Mouse (Mus musculus) midbrain, embryonic 16.5 days (tissue): ENCODE data around the gene Sdccag8. TPM values are rescaled to one million over a fixed set of nuclear protein-coding genes. Genes with fewer than 3 reads are reported as not detected.
"Not testable (repeated sequence)": the region's sequence is repeated elsewhere in the genome, so short reads cannot be mapped to it uniquely, and the experiment has no call there.

ENCODE experiments used
- ATAC-seq: fragments of 200-750 bp; cut with Nextera tagmentation; 2 replicates; pipeline ENCODE4 v1.8.0; 2017; ENCODE audit warnings: moderate TSS enrichment
- H3K27ac ChIP-seq: fragments of 300-500 bp; sonication (generic); 2 replicates; pipeline ENCODE4 v1.5.1; 2014; ENCODE audit warnings: mild to moderate bottlenecking, low read length, mixed read lengths
- H3K27me3 ChIP-seq: fragments of 300-500 bp; sonication (generic); 2 replicates; pipeline ENCODE4 v1.6.1; 2014; ENCODE audit warnings: low read depth, low read length, mixed read lengths; ENCODE audit not compliant: control insufficient read depth, insufficient read depth
- H3K36me3 ChIP-seq: fragments of 300-500 bp; sonication (generic); 2 replicates; pipeline ENCODE4 v1.6.1; 2014; ENCODE audit warnings: mild to moderate bottlenecking, low read length, moderate library complexity, mixed read lengths; ENCODE audit not compliant: control insufficient read depth, insufficient read depth
- H3K4me1 ChIP-seq: fragments of 300-500 bp; sonication (generic); 2 replicates; pipeline ENCODE4 v1.6.1; 2014; ENCODE audit warnings: mild to moderate bottlenecking, low read length, mixed read lengths; ENCODE audit not compliant: control insufficient read depth, insufficient read depth
- H3K4me2 ChIP-seq: fragments of 300-500 bp; sonication (generic); 2 replicates; pipeline ENCODE4 v1.6.1; 2014; ENCODE audit warnings: mild to moderate bottlenecking, low read length, mixed read lengths
- H3K4me3 ChIP-seq: fragments of 300-500 bp; sonication (generic); 2 replicates; pipeline ENCODE4 v1.5.1; 2014; ENCODE audit warnings: low read depth, mild to moderate bottlenecking, low read length, moderate library complexity, mixed read lengths
- H3K9ac ChIP-seq: fragments of 300-500 bp; sonication (generic); 2 replicates; pipeline ENCODE4 v1.6.1; 2014; ENCODE audit warnings: low read depth, low read length, mixed read lengths
- H3K9me3 ChIP-seq: fragments of 300-500 bp; sonication (generic); replicated peaks from 2 replicates; pipeline ENCODE4 v1.6.1; 2014; ENCODE audit warnings: mild to moderate bottlenecking, low read length, mixed read lengths; ENCODE audit not compliant: control insufficient read depth, poor library complexity, severe bottlenecking
- WGBS: fragments of 180-500 bp; shearing (Covaris S2); extraction: QIAGEN DNeasy Blood & Tissue Kit; methylation state at CpG from one replicate; pipeline ENCODE4 v1.1.7; 2014; 5-methylcytosine and 5-hydroxymethylcytosine counted together
- polyA plus RNA-seq: library from polyadenylated mRNA; unstranded; fragments of >200 nt; fragmentation: Nextera tagmentation; extraction: Ambion mirVana; gene quantifications from 2 replicates; pipeline ENCODE4 v1.2.1, GENCODE M21; 2015

Sdccag8 gene
- polyA plus RNA-seq, 1 experiment from 2014 or later: 27.4 TPM

- no peaks in the 10 kb centered on the region for H3K27me3 ChIP-seq
- H3K4me2 ChIP-seq: no peak overlapping the region
- 87% methylated on average over 3 of the region's 3 CpGs for WGBS
- peaks cover 6% of the 10 kb centered on the region for H3K4me1 ChIP-seq
- no peak overlapping the region for H3K9ac ChIP-seq
- H3K27ac ChIP-seq: no peak overlapping the region
- ATAC-seq: no peak
- no peaks in the 10 kb centered on the region for H3K36me3 ChIP-seq
- H3K9me3 ChIP-seq: no peaks in the 10 kb centered on the region
- no peak overlapping the region for H3K4me3 ChIP-seq
Measured at GRCm38 (mm10) chr1:176833948-176834347, 19.5 kb downstream of the Sdccag8 start.

DNA sequence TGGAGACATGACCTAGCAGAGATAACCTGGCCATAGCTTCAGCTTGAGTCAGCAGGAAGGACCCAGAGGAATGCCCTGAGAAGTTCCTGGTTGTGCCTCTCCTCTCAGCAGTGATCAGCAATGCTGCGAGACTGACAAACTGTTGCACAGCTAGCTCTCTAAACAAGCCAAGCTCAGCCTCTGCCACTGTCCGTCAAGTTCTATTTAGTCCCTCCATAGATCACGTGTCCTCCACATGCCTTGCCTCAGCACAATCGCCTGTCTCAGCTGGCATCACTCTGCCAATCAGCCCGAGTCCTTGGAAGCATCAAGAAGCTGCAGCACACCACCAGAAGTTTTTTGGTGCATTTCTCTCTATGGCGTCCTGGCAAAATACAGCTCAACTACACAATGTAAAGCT lies 20.4 kb downstream of the Sdccag8 start:
- H3K27me3 ChIP-seq: no peaks in the 10 kb centered on the region
- no peak overlapping the region for H3K4me3 ChIP-seq
- no peaks in the 10 kb centered on the region for H3K9me3 ChIP-seq
- peaks cover 6% of the 10 kb centered on the region for H3K4me1 ChIP-seq
- no peak overlapping the region for H3K27ac ChIP-seq
- 46% methylated on average over 6 of the region's 6 CpGs for WGBS
- no peak overlapping the region for H3K4me2 ChIP-seq
- ATAC-seq: no peak; the same call in 1 of the 2 replicates
- no peaks in the 10 kb centered on the region for H3K36me3 ChIP-seq
- H3K9ac ChIP-seq: no peak overlapping the region

GRCm38 (mm10) chr1:176835501-176836294 lies 21.2 kb downstream of the Sdccag8 start:
- H3K27me3 ChIP-seq: no peaks in the 10 kb centered on the region
- peaks cover 6% of the 10 kb centered on the region for H3K4me1 ChIP-seq
- H3K9ac ChIP-seq: peak overlapping the region; percentile 57
- peak overlapping the region; percentile 79 for H3K4me2 ChIP-seq
- no peak overlapping the region for H3K27ac ChIP-seq
- H3K36me3 ChIP-seq: no peaks in the 10 kb centered on the region
- no peaks in the 10 kb centered on the region for H3K9me3 ChIP-seq
- H3K4me3 ChIP-seq: peak overlapping the region; percentile 41
- 3% methylated on average over 41 of the region's 41 CpGs for WGBS
- ATAC-seq: peak; percentile 58; the same call in 1 of the 2 replicates

- H3K4me1 ChIP-seq, H3K4me3 ChIP-seq, H3K27ac ChIP-seq, H3K36me3 ChIP-seq, H3K9me3 ChIP-seq, H3K27me3 ChIP-seq, H3K4me2 ChIP-seq, ATAC-seq, H3K9ac ChIP-seq: not testable (repeated sequence)
- 67% methylated on average over 7 of the region's 7 CpGs for WGBS
Measured at GRCm38 (mm10) chr1:176836562-176836961, 22.1 kb downstream of the Sdccag8 start.

GRCm38 (mm10) chr1:176845082-176845977 lies 30.9 kb downstream of the Sdccag8 start:
- H3K9ac ChIP-seq: no peak overlapping the region
- no peak for ATAC-seq
- H3K9me3 ChIP-seq: no peaks in the 10 kb centered on the region
- no peak overlapping the region for H3K27ac ChIP-seq
- WGBS: 50% methylated on average over 17 of the region's 17 CpGs
- H3K4me1 ChIP-seq: no peaks in the 10 kb centered on the region
- H3K4me3 ChIP-seq: no peak overlapping the region
- H3K36me3 ChIP-seq: peaks cover 3% of the 10 kb centered on the region; the same call in 1 of the 2 replicates
- no peak overlapping the region for H3K4me2 ChIP-seq
- H3K27me3 ChIP-seq: no peaks in the 10 kb centered on the region

DNA sequence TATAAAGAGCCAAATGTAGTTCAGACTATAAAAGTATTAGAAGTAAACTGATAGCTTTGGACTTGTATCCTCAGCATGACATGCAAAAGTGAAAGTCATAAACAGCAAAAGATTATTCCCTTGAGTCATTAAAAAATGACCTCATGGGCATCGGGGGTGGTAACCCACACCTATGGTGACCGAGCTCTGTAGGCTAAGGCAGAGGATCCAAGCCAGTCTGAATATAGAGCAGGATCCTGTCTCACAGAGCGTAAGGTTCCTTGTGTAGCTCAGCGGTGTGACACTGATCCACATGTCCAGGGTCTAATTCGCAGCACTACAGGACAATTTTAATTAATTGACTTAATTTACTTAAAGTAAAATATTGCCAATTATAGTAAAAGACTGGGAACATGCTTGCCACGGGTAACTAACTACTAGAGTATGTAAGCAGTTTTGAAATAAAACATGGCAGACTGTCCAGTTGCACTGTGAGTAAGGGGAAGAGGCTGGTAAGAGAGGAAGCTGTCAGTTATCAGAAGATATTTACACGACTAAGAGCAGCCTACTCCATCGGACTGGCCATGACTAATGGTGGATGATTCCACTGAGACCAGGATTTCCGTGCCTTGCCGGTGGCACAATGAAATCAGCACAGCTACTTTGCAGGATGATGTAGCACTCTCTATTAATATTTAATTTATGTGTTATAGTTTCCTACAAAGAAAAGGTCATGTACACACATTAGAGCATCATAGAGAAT lies 32.8 kb downstream of the Sdccag8 start:
- Histone ChIP-seq H3K36me3 (peaks cover 6% of the 10 kb centered on the region; the same call in 1 of the 2 replicates), H3K27ac (no peak overlapping the region), H3K27me3 (no peaks in the 10 kb centered on the region), H3K9me3 (peaks cover 4% of the 10 kb centered on the region), H3K9ac (no peak overlapping the region), H3K4me2 (no peak overlapping the region), H3K4me3 (no peak overlapping the region), H3K4me1 (no peaks in the 10 kb centered on the region)
- no peak for ATAC-seq
- WGBS: 74% methylated on average over 10 of the region's 10 CpGs

DNA sequence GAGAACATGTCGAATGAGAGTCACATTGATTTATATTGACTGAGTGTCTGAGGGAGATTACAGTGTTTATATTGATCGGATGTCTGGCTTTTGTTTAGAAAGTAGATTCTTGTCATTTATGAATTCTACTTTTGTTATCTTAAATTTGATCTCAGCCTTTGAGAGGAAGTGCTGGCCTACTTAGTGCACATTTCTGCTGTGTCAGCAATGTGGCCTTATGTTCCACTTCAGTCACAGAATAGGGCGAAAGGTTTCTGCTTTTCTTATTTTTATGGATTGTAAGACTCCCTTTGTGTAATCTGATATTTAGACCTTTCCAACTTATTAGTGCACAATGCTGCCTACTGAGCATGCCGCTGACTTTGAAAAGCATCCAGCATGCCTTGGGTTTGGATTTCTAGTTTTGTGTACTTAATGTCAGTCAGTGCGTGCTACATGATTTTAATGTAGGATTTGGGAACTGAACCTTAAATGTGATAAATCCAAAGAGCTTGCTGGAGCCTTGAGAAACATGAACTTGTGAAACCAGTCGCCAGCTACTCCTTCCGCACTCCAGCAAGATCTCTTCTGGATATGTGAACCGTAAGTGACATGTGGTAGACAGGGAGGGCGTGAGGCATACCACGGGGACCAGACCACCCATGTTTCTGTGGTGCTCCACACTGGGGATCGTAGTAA lies 34.3 kb downstream of the Sdccag8 start:
- Histone ChIP-seq H3K9me3 (peaks cover 8% of the 10 kb centered on the region), H3K27me3 (no peaks in the 10 kb centered on the region), H3K4me3 (no peak overlapping the region), H3K36me3 (peaks cover 11% of the 10 kb centered on the region; the same call in 1 of the 2 replicates), H3K4me2 (no peak overlapping the region), H3K4me1 (no peaks in the 10 kb centered on the region), H3K27ac (no peak overlapping the region), H3K9ac (no peak overlapping the region)
- no peak for ATAC-seq
- 78% methylated on average over 11 of the region's 11 CpGs for WGBS

- 86% methylated on average over 2 of the region's 2 CpGs for WGBS
- Histone ChIP-seq H3K27ac (no peak overlapping the region), H3K27me3 (no peaks in the 10 kb centered on the region), H3K36me3 (peaks cover 11% of the 10 kb centered on the region; the same call in 1 of the 2 replicates), H3K4me1 (no peaks in the 10 kb centered on the region), H3K4me3 (no peak overlapping the region), H3K9ac (no peak overlapping the region), H3K9me3 (peaks cover 8% of the 10 kb centered on the region), H3K4me2 (no peak overlapping the region)
- ATAC-seq: no peak
Measured at GRCm38 (mm10) chr1:176849377-176849776, 34.9 kb downstream of the Sdccag8 start.
